Mouse (Mus musculus): Measurements from ENCODE around the gene Arhgap24.

The Arhgap24 gene

DNA sequence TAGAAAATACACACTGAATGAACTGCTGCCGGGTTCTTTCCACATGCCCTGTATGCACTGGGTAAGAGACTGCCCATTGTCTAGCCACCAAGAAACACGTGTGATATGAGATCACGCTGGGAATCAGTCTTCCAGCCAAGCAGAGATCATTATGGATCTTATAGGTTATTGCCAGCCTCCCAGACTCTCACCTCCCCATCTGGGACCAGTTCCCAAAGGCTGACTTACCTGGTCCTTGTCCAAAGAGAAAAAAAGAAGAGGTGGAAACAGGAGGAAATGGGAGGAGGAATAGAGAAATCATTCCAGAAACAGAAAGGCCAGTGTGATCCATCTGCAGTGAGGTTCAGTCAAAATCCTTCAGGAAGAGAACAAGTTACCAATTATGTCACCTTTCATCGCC, 189.0 kb downstream of the Arhgap24 start:
- no peak for DNase-seq (ENCODE audit: low read depth, low spot score)

DNA sequence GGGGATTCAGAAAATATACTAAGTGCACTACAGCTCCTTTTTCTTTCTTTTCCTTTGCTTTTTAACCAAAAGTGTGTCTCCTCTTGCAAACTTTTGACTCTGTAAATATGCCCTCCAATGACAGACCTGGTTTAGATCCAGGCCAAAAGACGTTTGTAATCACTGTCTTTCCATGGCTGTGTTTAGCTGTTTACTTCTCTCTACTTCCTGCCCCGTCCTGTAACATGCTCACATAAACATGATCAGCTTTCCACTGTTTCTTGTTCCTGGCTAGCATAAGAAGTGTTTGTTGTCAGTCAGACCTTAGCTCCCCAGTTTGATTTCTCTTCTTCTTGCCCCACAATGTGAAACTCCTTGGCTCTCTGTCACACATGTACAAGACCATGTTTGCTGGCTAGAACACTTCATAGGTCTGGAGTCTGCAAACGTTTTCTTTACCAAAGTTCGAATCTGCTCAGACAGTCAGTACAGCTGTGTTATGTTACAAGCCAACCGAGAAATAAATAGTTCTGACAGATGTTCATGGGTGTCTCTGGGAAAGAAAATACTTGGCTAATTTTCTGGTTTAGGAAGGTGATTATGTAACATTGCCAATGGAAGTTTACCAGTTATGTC, 189.6 kb downstream of the Arhgap24 start:
- no peak for DNase-seq (ENCODE audit: low read depth, low spot score)

DNA sequence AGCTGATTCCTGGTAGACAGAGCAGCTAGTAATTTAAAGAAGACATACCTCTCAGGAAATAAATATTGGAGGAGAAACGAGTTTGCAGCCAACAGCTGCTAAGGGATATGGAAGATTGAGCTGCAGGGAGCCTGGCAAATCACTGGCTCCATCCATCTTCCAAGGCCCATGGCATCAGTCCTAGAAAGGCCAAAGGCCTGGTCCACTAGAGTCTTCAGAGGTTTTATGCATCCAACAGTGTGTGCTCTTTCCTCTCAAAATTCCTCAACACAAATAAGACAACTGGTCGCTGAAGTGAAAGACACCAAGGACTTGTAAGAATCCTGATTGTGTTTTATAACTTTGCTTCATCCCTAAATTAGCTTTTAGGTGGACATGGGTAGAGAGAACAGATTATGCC, 194.1 kb downstream of the Arhgap24 start:
- no peak for DNase-seq (ENCODE audit: low read depth, low spot score)

DNA sequence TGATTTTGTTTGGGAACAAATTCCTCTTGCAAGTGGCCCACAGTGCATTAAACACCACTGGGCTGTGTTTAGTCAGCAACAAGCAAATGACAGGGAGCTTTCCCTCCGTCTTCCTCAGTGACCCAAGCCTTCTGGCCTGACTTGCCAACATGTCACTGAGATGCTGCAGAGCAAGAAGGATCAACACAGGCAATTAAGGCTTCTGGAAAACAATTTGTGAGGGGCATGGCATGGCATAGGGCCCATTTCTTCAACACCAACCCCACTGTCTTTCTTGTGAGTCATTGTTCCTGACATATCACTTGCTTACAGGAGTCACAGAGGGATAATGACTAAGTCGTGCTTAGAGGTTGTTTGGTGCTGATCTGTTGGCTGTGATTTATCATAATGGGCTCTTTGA, 196.0 kb downstream of the Arhgap24 start:
- no peak for DNase-seq (ENCODE audit: low read depth, low spot score)

DNA sequence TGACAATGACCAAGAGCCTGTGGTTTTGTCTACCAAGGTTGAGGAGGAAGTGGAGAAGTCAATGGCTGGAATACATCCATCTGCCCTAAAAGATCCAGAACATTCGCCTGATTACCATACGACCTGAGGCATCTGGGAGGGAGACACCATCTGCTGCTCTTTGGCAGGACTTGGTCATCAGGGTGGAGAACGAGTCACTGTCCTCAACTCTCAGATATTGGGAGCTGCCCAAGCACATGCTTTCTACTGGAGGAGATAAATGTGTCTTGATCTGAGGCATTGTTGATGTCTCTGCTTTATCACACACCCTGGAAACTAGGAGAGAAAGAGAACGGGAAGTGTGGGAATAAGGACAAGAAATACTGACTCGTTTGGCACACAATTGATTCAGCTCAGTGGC, 206.5 kb downstream of the Arhgap24 start:
- DNase-seq (ENCODE audit: low read depth, low spot score) = no peak

DNA sequence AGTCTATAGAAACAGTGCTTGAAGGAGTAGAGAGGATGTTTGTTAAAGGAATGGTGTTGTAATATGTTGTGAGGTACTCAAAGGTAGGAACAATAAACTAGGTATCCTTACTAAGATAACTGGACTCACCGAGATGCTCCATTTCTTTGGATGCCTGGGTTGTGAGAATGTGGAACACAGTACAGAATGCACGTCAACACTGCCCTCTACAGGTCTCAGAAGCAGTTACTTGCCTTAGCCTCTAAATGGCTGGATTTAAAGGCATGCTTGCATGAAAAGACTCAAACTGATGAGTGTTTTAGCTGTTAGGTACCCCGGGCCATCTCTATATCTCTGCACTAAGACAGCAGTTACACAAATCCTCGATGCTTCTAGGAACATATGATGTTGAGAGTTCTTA, 211.3 kb downstream of the Arhgap24 start:
- peak; percentile 69 for DNase-seq (ENCODE audit: low read depth, low spot score)

DNA sequence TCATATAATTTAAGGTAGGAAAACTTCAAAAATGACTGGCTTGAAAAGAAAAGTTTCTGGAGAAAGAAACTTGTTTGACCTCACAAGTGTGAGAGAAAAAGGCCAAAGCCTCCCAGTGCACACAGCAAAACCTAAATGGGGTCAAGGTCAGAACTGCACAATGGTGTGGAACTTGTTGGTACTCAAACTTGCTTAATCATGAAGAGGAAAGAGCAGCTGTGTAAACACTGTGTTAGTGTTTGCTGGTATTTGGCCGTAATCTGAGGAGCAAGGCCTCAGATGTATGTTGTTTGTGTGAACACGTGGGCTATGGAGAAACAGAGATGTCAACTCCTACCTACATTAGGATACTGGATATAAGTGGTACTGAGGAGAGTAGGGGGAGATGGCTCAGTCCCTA, 212.0 kb downstream of the Arhgap24 start:
- no peak for DNase-seq (ENCODE audit: low read depth, low spot score)

DNA sequence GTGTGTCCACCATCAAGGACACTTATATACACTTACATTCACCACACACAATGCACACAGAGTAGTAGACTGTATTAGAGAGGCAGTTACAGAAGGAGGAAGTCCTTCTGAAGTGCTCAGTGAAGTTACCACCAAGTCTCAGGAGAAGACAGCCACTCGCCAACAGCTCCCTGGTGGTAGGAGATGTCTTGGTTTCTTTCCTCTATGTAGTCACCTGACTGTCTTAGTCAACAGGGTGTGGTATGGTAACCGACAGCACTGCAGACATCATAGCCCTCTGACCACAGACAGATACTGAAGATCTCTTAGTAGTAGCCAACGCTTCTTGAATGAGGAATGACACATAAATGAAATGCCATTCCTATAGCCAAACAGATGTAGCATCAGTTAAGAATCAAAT, 212.7 kb downstream of the Arhgap24 start:
- DNase-seq (ENCODE audit: low read depth, low spot score) = no peak

DNA sequence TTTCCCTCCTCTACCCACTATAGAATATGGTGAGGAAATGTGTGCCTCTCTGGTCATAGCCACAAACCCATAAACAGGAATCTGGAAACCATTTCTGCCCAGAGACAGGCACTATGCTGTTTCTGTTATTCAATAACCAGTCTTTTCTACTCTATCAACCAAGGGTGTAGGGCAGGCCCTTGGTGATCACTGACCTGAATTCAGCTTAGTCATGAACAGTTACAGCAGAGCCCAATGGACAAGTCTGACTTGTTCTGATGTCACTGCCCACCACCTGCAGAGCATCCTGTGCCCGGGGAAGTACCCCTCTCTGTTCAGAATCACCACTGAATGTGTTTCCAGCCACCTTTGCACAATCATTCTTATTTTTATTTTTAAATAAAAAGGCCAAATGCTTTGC, 216.6 kb downstream of the Arhgap24 start:
- no peak for DNase-seq (ENCODE audit: low read depth, low spot score)

DNA sequence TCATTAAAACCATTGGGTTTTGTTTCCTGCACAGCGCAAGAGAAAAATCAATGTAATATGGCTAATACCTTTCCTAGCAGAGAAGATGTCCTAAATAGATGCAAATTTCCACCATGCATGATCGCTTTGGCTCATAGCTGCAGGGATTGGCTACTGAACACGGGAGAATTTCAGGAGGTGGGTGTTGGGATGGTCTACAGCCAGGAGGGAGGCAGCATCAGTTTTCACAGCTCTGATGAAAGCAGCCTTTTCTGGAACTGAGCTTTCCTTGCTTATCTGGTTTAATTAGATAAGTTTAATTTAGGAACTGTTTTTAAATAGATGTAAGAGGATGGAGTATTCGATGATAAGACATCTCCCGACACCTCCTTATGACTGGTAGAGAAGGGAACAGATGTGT, 217.2 kb downstream of the Arhgap24 start:
- DNase-seq (ENCODE audit: low read depth, low spot score) = no peak

DNA sequence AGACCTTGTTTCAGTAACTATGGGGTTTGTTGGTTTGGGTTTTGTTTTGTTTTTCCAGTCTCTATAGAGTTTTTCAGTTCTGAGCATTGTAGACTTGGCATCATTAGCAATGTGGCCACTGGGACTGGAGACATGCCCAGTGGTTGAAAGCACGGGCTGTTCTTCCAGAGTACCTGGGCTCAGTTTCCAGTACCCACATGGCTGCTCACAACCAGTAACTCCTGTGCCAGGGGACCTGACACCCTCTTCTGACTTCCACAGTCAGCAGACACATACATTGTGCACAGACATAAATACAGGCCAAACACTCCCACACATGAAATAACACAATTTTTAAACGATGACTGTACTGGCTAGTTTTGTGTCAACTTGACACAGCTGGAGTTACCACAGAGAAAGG, 217.7 kb downstream of the Arhgap24 start:
- no peak for DNase-seq (ENCODE audit: low read depth, low spot score)

DNA sequence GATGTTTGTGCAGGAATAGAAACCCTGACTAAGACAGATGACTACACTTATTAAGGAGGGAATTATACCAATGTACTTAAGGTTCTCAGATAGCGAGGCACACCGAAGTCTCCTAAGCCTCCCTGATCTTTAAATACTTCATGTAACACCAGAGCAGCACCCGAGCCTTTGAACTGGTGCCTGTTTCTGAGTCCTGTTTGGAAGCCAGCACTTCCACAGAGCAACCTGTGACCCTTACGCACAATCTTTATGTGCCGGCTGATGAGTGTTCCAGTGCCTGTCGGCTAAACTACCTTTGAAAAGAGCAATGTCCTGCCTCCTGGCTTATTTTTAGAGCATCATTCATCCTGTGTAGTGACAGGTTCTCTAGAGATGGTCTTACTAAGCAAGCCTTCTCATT, 221.4 kb downstream of the Arhgap24 start:
- no peak for DNase-seq (ENCODE audit: low read depth, low spot score)

DNA sequence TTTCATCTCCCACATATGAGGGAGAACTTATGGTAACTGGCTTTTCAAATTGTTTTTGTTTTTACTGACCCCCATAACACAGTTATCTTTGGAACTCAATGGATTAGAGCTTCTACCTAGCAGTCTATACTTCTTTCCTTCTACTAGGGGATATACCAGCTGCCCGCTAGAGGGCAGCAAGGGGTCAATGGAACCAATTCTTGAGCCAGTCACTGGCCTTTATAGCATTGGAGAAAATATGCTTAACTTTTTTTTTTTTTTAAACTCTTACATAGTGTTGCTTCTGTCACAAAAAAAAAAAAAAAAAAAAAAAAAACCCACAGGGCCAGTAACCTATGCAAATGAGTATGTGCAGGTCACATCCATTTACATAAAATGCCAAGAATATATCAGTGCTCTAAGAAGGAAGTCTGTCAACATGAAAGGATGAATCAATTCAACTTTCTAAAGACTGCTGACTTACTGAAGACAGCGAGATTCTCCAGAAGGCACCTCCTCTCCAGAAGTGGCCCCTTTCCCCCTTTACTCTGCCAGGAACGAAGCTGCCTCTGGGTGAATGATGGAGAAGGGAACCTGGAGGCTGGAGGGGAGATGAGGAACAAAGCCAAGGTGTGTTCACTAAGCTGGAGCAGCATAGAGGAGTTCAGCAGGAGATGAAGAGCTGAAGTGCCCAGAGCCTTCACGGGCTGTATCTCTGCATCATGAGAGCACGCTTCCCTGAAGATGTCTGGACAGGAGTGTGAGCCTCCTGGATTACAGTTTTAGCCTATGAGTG, 222.3 kb downstream of the Arhgap24 start:
- DNase-seq (ENCODE audit: low read depth, low spot score) = peak; percentile 16

DNA sequence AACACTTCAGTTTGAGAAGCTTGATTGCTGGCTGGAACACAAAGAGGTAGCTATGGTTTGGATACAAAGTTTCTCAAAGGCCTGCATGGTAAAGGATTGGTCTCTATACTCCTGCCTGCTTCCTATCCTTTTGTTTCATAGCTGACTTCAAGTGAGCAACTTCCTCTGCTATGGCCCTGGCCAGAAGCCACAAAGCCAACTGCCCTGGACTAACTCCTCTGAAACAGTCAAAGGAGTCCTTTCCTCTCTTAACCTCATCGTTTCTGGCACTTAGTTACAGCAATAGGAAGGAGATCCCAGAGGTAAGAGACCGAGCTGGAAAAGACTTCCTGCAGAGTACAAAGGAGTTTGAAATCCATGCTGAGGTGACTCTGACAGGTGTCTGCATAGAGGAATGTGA, 224.0 kb downstream of the Arhgap24 start:
- DNase-seq (ENCODE audit: low read depth, low spot score) = no peak

DNA sequence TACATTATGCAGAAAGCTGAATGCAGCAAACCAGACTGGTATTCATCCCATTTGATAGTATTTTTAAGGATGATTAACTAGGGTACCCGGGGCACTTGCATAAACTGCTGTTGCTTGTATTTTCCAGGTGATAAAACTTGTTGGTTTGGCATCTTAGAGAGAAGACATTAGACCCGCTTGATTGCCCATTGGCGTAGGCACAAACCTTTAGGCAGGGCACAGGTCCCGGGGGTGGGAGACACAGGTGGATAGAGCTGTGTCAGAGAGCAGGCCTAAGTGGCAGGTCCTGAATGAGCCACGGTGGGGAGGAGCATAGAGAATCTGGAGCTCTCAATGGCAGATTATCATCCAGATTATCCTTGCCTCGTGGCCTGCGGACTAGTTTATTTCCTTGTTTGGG, 229.1 kb downstream of the Arhgap24 start:
- no peak for DNase-seq (ENCODE audit: low read depth, low spot score)

DNA sequence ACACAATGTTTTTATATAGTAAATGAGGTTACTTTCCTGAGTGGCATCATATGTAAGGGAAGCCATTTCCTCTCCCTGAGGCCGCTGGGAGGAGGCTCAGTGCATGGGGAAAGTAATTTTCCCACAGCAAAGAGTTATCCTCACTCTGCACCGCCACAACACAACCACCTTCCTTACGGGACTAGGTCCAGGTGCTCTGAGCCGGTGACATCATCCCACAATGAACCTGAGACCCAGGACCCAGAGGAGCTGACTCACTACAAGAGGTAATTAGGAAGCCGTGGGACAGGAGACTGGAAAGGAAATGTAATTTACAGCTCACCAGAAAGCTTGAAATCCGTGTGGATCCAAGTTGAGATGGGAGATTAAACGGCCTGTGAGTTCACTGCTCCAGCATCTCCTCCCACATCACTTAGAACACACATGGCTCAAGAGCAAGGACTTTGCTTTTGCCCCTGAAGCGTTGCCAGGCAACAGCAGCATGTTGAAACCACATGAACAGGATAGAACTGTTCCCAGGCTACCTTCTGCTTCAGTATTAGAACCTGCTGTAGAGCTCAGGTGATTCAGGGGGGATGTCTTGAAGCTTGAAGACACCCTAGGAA, 238.3 kb downstream of the Arhgap24 start:
- no peak for DNase-seq (ENCODE audit: low read depth, low spot score)

DNA sequence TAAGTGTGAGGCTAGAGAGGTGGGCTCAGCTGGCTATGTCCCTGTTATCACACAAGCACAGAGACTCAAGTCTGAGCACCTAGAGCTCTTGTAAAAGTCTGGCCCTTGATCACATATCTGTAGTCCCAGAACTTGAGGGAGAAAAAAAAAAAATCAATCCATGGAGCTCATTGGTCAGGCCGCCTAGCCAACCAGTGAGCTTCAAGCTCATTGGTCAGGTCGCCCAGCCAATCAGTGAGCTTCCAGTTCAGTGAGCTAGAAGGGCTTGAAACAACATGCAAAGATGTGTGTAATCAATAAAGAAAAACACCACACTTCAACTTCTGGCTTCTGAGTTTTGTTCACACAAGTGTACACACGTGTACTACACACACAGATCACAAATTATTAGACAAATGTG, 242.4 kb downstream of the Arhgap24 start:
- no peak for DNase-seq (ENCODE audit: low read depth, low spot score)

DNA sequence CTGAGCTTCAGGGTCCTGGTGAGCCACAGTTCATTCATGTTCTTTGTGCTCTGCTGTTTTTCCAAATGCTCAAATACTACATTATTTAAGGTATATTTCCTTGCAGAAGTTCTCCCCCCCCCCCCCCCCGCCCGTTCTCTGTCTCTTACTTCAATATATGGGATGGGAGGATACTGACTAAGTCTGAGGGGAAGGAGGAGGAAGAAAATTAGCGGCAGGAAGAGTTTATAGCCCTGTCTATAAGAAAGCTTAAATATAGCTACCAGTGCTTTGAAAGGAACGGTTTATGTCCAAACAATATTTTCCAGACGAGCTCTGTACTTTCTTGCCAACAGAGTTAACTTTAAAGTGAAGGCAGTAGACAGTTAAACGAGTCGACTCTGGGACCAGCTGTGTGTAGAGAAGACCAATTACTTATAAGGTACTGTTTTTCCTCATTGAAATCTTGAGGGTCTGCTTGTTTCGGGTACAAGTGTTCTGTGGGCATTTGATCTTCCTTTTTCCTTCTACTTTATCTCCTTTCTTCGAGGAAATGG, 243.7 kb downstream of the Arhgap24 start:
- DNase-seq (ENCODE audit: low read depth, low spot score) = no peak

DNA sequence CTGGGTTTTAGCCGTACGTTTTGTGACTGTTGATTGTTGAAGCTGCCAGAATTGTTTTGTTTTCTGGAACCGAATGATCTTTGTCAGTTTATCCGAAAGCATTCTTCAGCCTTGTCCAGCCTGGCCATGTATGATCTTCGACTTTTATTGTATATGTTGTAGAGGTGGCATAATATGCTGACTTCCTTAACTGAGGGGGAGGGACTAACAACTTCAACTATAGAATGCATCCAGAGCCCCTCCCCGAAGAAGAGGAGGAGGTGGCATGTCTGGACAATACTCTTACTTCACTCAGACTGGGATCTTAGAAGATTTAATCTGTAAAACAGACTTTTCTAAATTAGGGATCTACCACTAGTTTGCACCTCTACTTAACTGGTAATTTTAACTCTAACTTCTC, 244.2 kb downstream of the Arhgap24 start:
- no peak for DNase-seq (ENCODE audit: low read depth, low spot score)

DNA sequence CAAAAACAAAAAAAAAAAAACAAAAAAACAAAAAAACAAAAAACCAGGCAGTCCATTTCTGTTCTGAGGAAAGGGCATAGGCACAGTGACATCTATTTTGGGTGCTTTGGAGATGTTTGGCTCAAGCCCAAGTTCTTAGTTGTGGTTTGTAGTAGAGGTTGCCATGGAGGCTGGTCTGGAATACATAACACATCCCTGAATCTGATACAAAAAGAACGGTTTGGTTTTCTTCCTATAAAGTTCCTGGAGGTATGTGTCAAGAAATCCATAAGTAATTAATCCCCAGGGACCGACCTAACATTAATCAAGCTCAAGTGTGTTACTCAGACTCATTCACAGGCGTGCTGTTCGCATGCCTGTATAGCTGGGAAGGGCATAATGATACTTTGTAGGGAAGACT, 245.8 kb downstream of the Arhgap24 start:
- no peak for DNase-seq (ENCODE audit: low read depth, low spot score)

DNA sequence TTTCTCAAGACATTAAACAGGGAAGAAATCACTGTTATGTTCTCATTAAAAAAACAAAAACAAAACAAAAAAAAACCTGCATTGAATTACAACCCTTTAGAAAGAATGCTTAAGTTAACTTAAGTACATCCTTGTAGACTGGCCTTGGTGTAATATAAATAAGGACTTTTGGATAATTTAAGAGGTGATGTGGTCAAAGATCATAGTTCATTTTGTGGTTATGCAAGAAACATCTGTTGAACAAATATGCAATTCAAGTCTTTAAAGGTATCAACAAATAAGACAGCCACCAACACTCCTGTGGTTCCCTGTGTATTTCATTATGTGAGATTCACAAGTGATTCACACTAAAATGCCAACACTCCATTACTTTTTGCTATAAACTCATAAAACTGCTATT, 247.3 kb downstream of the Arhgap24 start:
- DNase-seq (ENCODE audit: low read depth, low spot score) = no peak

DNA sequence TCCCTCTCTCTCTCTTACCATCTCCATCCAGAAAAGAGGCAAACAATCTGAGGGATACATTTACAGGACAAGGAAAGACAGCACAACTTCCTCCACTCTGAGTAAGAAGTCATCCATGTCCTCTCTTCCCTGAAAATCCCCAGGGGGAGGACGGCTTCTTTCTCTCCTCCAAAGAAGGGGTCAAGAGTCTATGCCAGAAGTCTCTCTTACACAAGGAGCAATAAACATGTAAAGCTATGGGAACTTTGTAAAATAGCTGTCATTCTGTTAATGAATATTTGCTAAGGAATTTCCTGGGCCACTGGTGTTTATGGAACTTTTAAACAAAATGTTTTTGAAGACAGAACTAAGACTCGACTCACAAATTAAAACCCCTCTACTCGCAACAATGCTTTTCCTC, 248.3 kb downstream of the Arhgap24 start:
- no peak for DNase-seq (ENCODE audit: low read depth, low spot score)

DNA sequence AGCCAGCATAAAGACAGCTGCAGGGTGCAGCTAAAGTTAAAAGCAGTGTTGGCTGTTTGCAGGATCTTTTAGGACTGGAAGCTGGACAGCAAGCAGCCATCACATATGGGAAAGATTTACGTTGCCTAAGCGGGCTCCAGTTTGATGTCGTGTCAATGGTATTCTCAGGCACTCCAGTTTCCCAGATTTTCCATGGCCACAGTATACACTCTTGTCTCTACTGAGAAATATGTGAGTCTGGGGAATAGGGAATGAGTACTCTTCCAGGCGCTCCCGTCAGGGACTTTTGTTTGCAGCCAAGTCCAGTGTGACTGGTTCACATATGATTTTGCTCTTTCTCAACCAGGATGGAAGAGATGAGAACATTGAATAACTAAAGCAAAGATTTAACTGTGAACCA, 254.9 kb downstream of the Arhgap24 start:
- DNase-seq (ENCODE audit: low read depth, low spot score) = no peak
